Mouse (Mus musculus) c-Kit-positive CD71-positive TER-119-positive erythroid progenitor cells, embryonic 14.5 days (primary cell): ENCODE results near the gene Ube2d3.
"Not testable (repeated sequence)": the region's sequence is repeated elsewhere in the genome, so short reads cannot be mapped to it uniquely, and the experiment has no call there.

Source experiments
- DNase-seq: peaks from one replicate; pipeline ENCODE4 v3.0.0-alpha.2; 2013; ENCODE audit warnings: low spot score

The Ube2d3 gene

GRCm38 (mm10) chr3:135497956-135498355 is 60.0 kb downstream of the Ube2d3 start:
- DNase-seq: not testable (repeated sequence)

- no peak for DNase-seq
These were observed 60.9 kb downstream of the Ube2d3 start for GRCm38 (mm10) chr3:135498891-135499290.

- DNase-seq: no peak
These were observed 65.2 kb downstream of the Ube2d3 start for GRCm38 (mm10) chr3:135503160-135503559.

GRCm38 (mm10) chr3:135505369-135505909 is 67.5 kb downstream of the Ube2d3 start:
- DNase-seq: peak; percentile 64

GRCm38 (mm10) chr3:135505916-135506482 is 68.0 kb downstream of the Ube2d3 start:
- DNase-seq: no peak

- no peak for DNase-seq
These were observed 69.6 kb downstream of the Ube2d3 start for GRCm38 (mm10) chr3:135507506-135507905.

- no peak for DNase-seq
These were observed 70.2 kb downstream of the Ube2d3 start for GRCm38 (mm10) chr3:135508191-135508590.

GRCm38 (mm10) chr3:135510372-135510771 is 72.4 kb downstream of the Ube2d3 start:
- no peak for DNase-seq

GRCm38 (mm10) chr3:135511683-135512082 is 73.7 kb downstream of the Ube2d3 start:
- no peak for DNase-seq

GRCm38 (mm10) chr3:135513270-135513669 is 75.3 kb downstream of the Ube2d3 start:
- no peak for DNase-seq

GRCm38 (mm10) chr3:135513800-135514425 is 76.0 kb downstream of the Ube2d3 start:
- DNase-seq: no peak

GRCm38 (mm10) chr3:135515246-135515645 is 77.3 kb downstream of the Ube2d3 start:
- no peak for DNase-seq

- peak; percentile 27 for DNase-seq
These were observed 78.9 kb downstream of the Ube2d3 start for GRCm38 (mm10) chr3:135516891-135517290.
